Mouse (Mus musculus): ENCODE measurements around the gene Wdr83. TPM values are rescaled to one million over a fixed set of nuclear protein-coding genes. Genes with fewer than 3 reads are reported as not detected.

The Wdr83 gene
- polyA plus RNA-seq, 1 experiment from 2014 or later = 63.4 TPM

- Histone ChIP-seq H3K27me3 (ENCODE audit: insufficient read depth, poor library complexity, severe bottlenecking) (no peaks in the 10 kb centered on the region), H3K36me3 (peaks cover 49% of the 10 kb centered on the region), H3K4me1 (replicated peaks) (peaks cover 33% of the 10 kb centered on the region), H3K27ac (peak overlapping the region; percentile 99), H3K4me3 (peak overlapping the region; percentile 92), H3K9me3 (no peaks in the 10 kb centered on the region)
- DNase-seq (ENCODE audit: low spot score) = no peak
- under 1% methylated on average over 14 of the region's 14 CpGs for WGBS
These were observed 43.8 kb downstream of the Wdr83 start for GRCm38 (mm10) chr8:85037366-85037680.

GRCm38 (mm10) chr8:85036718-85037365, 44.3 kb downstream of the Wdr83 start, which contains the start of gene Tnpo2:
Gene Tnpo2 (plus strand): TSS chr8:85036915.
- Histone ChIP-seq H3K27ac (peak within 1 kb of the TSS; percentile 99), H3K27me3 (ENCODE audit: insufficient read depth, poor library complexity, severe bottlenecking) (no peaks in the 10 kb centered on the region), H3K4me1 (replicated peaks) (peaks cover 33% of the 10 kb centered on the region), H3K4me3 (peak within 1 kb of the TSS; percentile 92), H3K36me3 (peaks cover 49% of the 10 kb centered on the region), H3K9me3 (no peaks in the 10 kb centered on the region)
- WGBS = under 1% methylated on average over 59 of the region's 59 CpGs
- peak; percentile 90 for DNase-seq (ENCODE audit: low spot score)

- peaks cover 49% of the 10 kb centered on the region for H3K36me3 ChIP-seq
- WGBS = under 1% methylated on average over 9 of the region's 9 CpGs
- no peaks in the 10 kb centered on the region for H3K9me3 ChIP-seq
- DNase-seq (ENCODE audit: low spot score) = no peak
- H3K4me3 ChIP-seq = peak overlapping the region; percentile 92
- peak overlapping the region; percentile 99 for H3K27ac ChIP-seq
- H3K4me1 ChIP-seq (replicated peaks) = peaks cover 33% of the 10 kb centered on the region
- H3K27me3 ChIP-seq (ENCODE audit: insufficient read depth, poor library complexity, severe bottlenecking) = no peaks in the 10 kb centered on the region
These were observed 44.8 kb downstream of the Wdr83 start for GRCm38 (mm10) chr8:85036381-85036717.

GRCm38 (mm10) chr8:85035728-85036310, 45.3 kb downstream of the Wdr83 start:
- 1% methylated on average over 15 of the region's 15 CpGs for WGBS
- peak overlapping the region; percentile 99 for H3K27ac ChIP-seq
- peaks cover 33% of the 10 kb centered on the region for H3K4me1 ChIP-seq (replicated peaks)
- H3K4me3 ChIP-seq = peak overlapping the region; percentile 92
- H3K36me3 ChIP-seq = peaks cover 48% of the 10 kb centered on the region
- H3K9me3 ChIP-seq = no peaks in the 10 kb centered on the region
- no peaks in the 10 kb centered on the region for H3K27me3 ChIP-seq (ENCODE audit: insufficient read depth, poor library complexity, severe bottlenecking)
- DNase-seq (ENCODE audit: low spot score) = peak; percentile 32

- no peaks in the 10 kb centered on the region for H3K9me3 ChIP-seq
- H3K4me3 ChIP-seq = peak overlapping the region; percentile 92
- 7% methylated on average over 12 of the region's 12 CpGs for WGBS
- peak overlapping the region; percentile 99 for H3K27ac ChIP-seq
- H3K27me3 ChIP-seq (ENCODE audit: insufficient read depth, poor library complexity, severe bottlenecking) = no peaks in the 10 kb centered on the region
- peaks cover 33% of the 10 kb centered on the region for H3K4me1 ChIP-seq (replicated peaks)
- DNase-seq (ENCODE audit: low spot score) = no peak
- peaks cover 48% of the 10 kb centered on the region for H3K36me3 ChIP-seq
These were observed 45.9 kb downstream of the Wdr83 start for GRCm38 (mm10) chr8:85035165-85035727.

- Histone ChIP-seq H3K27me3 (ENCODE audit: insufficient read depth, poor library complexity, severe bottlenecking) (no peaks in the 10 kb centered on the region), H3K4me1 (replicated peaks) (peaks cover 33% of the 10 kb centered on the region), H3K27ac (peak overlapping the region; percentile 99; the same call in 1 of the 2 replicates), H3K9me3 (no peaks in the 10 kb centered on the region), H3K36me3 (peaks cover 48% of the 10 kb centered on the region), H3K4me3 (peak overlapping the region; percentile 92)
- peak; percentile 78 for DNase-seq (ENCODE audit: low spot score)
- WGBS = 3% methylated on average over 13 of the region's 13 CpGs
These were observed 46.3 kb downstream of the Wdr83 start for GRCm38 (mm10) chr8:85034764-85035163.

- peaks cover 54% of the 10 kb centered on the region for H3K36me3 ChIP-seq
- H3K27ac ChIP-seq = no peak overlapping the region
- 53% methylated on average over 1 of the region's 1 CpGs for WGBS
- no peak for DNase-seq (ENCODE audit: low spot score)
- no peak overlapping the region for H3K4me3 ChIP-seq
- H3K4me1 ChIP-seq (replicated peaks) = peaks cover 38% of the 10 kb centered on the region
- H3K27me3 ChIP-seq (ENCODE audit: insufficient read depth, poor library complexity, severe bottlenecking) = no peaks in the 10 kb centered on the region
- H3K9me3 ChIP-seq = no peaks in the 10 kb centered on the region
These were observed 47.2 kb downstream of the Wdr83 start for GRCm38 (mm10) chr8:85033867-85034266.

GRCm38 (mm10) chr8:85032622-85033311, 48.3 kb downstream of the Wdr83 start:
- H3K4me1 ChIP-seq (replicated peaks) = peaks cover 40% of the 10 kb centered on the region
- no peak overlapping the region for H3K4me3 ChIP-seq
- H3K27me3 ChIP-seq (ENCODE audit: insufficient read depth, poor library complexity, severe bottlenecking) = no peaks in the 10 kb centered on the region
- 88% methylated on average over 4 of the region's 4 CpGs for WGBS
- H3K27ac ChIP-seq = no peak overlapping the region
- DNase-seq (ENCODE audit: low spot score) = no peak
- H3K9me3 ChIP-seq = no peaks in the 10 kb centered on the region
- H3K36me3 ChIP-seq = peaks cover 55% of the 10 kb centered on the region

- peaks cover 42% of the 10 kb centered on the region for H3K4me1 ChIP-seq (replicated peaks)
- no peaks in the 10 kb centered on the region for H3K27me3 ChIP-seq (ENCODE audit: insufficient read depth, poor library complexity, severe bottlenecking)
- no peak overlapping the region for H3K27ac ChIP-seq
- 96% methylated on average over 14 of the region's 14 CpGs for WGBS
- H3K9me3 ChIP-seq = no peaks in the 10 kb centered on the region
- H3K4me3 ChIP-seq = peak overlapping the region; percentile 99
- DNase-seq (ENCODE audit: low spot score) = no peak
- H3K36me3 ChIP-seq = peaks cover 55% of the 10 kb centered on the region
These were observed 51.8 kb downstream of the Wdr83 start for GRCm38 (mm10) chr8:85029271-85029670.

- H3K27me3 ChIP-seq (ENCODE audit: insufficient read depth, poor library complexity, severe bottlenecking) = no peaks in the 10 kb centered on the region
- peaks cover 54% of the 10 kb centered on the region for H3K36me3 ChIP-seq
- peak overlapping the region; percentile 99 for H3K27ac ChIP-seq
- no peaks in the 10 kb centered on the region for H3K9me3 ChIP-seq
- peak overlapping the region; percentile 99 for H3K4me3 ChIP-seq
- DNase-seq (ENCODE audit: low spot score) = no peak
- 33% methylated on average over 2 of the region's 2 CpGs for WGBS
- peaks cover 45% of the 10 kb centered on the region for H3K4me1 ChIP-seq (replicated peaks)
These were observed 53.2 kb downstream of the Wdr83 start for GRCm38 (mm10) chr8:85027922-85028321.

- H3K36me3 ChIP-seq = peaks cover 54% of the 10 kb centered on the region
These were observed 53.6 kb downstream of the Wdr83 start for GRCm38 (mm10) chr8:85027516-85027855.

GRCm38 (mm10) chr8:85026670-85027515, 54.2 kb downstream of the Wdr83 start, which contains the start of gene Trir:
Gene Trir (plus strand): TSS chr8:85026823.
- Histone ChIP-seq H3K27me3 (ENCODE audit: insufficient read depth, poor library complexity, severe bottlenecking) (no peaks in the 10 kb centered on the region), H3K27ac (peak within 1 kb of the TSS; percentile 99), H3K36me3 (peaks cover 54% of the 10 kb centered on the region), H3K4me3 (peak within 1 kb of the TSS; percentile 99), H3K9me3 (no peaks in the 10 kb centered on the region), H3K4me1 (replicated peaks) (peaks cover 45% of the 10 kb centered on the region)
- under 1% methylated on average over 75 of the region's 75 CpGs for WGBS
- DNase-seq (ENCODE audit: low spot score) = peak; percentile 97

More at GRCm38 (mm10) chr8:85027516-85027855, 53.6 kb downstream of the Wdr83 start:
- H3K27me3 ChIP-seq (ENCODE audit: insufficient read depth, poor library complexity, severe bottlenecking) = no peaks in the 10 kb centered on the region
- H3K27ac ChIP-seq = peak overlapping the region; percentile 99
- 2% methylated on average over 13 of the region's 13 CpGs for WGBS
- no peaks in the 10 kb centered on the region for H3K9me3 ChIP-seq
- H3K4me1 ChIP-seq (replicated peaks) = peaks cover 45% of the 10 kb centered on the region
- DNase-seq (ENCODE audit: low spot score) = no peak
- peak overlapping the region; percentile 99 for H3K4me3 ChIP-seq
